Mouse (Mus musculus): ENCODE data around the gene Gzmm.
"Not testable (repeated sequence)": the region's sequence is repeated elsewhere in the genome, so short reads cannot be mapped to it uniquely, and the experiment has no call there.

Gzmm gene

GRCm38 (mm10) chr10:79701443-79702129, 12.8 kb downstream of the Gzmm start:
- peak; percentile 73 for DNase-seq (ENCODE audit: inconsistent ontology term)

GRCm38 (mm10) chr10:79702970-79703369, 14.2 kb downstream of the Gzmm start:
- not testable (repeated sequence) for DNase-seq (ENCODE audit: inconsistent ontology term)

- no peak for DNase-seq (ENCODE audit: inconsistent ontology term)
Observed at GRCm38 (mm10) chr10:79703541-79703940, 14.7 kb downstream of the Gzmm start.

- peak; percentile 100 for DNase-seq (ENCODE audit: inconsistent ontology term)
Observed at GRCm38 (mm10) chr10:79704065-79704969, 15.5 kb downstream of the Gzmm start, which contains the start of gene Bsg. Gene Bsg, plus strand, starts transcription at chr10:79704491.

- DNase-seq (ENCODE audit: inconsistent ontology term) = no peak
Observed at GRCm38 (mm10) chr10:79704970-79705360, 16.1 kb downstream of the Gzmm start.

- no peak for DNase-seq (ENCODE audit: inconsistent ontology term)
Observed at GRCm38 (mm10) chr10:79705951-79706350, 17.1 kb downstream of the Gzmm start.

- DNase-seq (ENCODE audit: inconsistent ontology term) = no peak
Observed at GRCm38 (mm10) chr10:79706406-79707094, 17.7 kb downstream of the Gzmm start.

- DNase-seq (ENCODE audit: inconsistent ontology term) = no peak
Observed at GRCm38 (mm10) chr10:79707162-79707561, 18.3 kb downstream of the Gzmm start.

- DNase-seq (ENCODE audit: inconsistent ontology term) = no peak
Observed at GRCm38 (mm10) chr10:79707759-79708158, 18.9 kb downstream of the Gzmm start.

GRCm38 (mm10) chr10:79708668-79709067, 19.8 kb downstream of the Gzmm start:
- DNase-seq (ENCODE audit: inconsistent ontology term) = no peak

- no peak for DNase-seq (ENCODE audit: inconsistent ontology term)
Observed at GRCm38 (mm10) chr10:79709307-79709706, 20.5 kb downstream of the Gzmm start.

- DNase-seq (ENCODE audit: inconsistent ontology term) = no peak
Observed at GRCm38 (mm10) chr10:79712029-79712428, 23.2 kb downstream of the Gzmm start.

GRCm38 (mm10) chr10:79712499-79713126, 23.8 kb downstream of the Gzmm start:
- no peak for DNase-seq (ENCODE audit: inconsistent ontology term)

GRCm38 (mm10) chr10:79713163-79713562, 24.3 kb downstream of the Gzmm start:
- DNase-seq (ENCODE audit: inconsistent ontology term) = no peak

- DNase-seq (ENCODE audit: inconsistent ontology term) = peak; percentile 76
Observed at GRCm38 (mm10) chr10:79714996-79715395, 26.2 kb downstream of the Gzmm start.

- no peak for DNase-seq (ENCODE audit: inconsistent ontology term)
Observed at GRCm38 (mm10) chr10:79716254-79716987, 27.6 kb downstream of the Gzmm start, which contains the start of gene Hcn2. Gene Hcn2, plus strand, starts transcription at chr10:79716634.

- DNase-seq (ENCODE audit: inconsistent ontology term) = no peak
Observed at GRCm38 (mm10) chr10:79716988-79717355, 28.2 kb downstream of the Gzmm start.

GRCm38 (mm10) chr10:79717640-79718357, 29.0 kb downstream of the Gzmm start:
- DNase-seq (ENCODE audit: inconsistent ontology term) = peak; percentile 75

- no peak for DNase-seq (ENCODE audit: inconsistent ontology term)
Observed at GRCm38 (mm10) chr10:79721089-79721488, 32.3 kb downstream of the Gzmm start.

GRCm38 (mm10) chr10:79723047-79723446, 34.2 kb downstream of the Gzmm start:
- DNase-seq (ENCODE audit: inconsistent ontology term) = no peak
